Mouse (Mus musculus): Measurements from ENCODE around the gene Lgals3. TPM values are rescaled to one million over a fixed set of nuclear protein-coding genes. Genes with fewer than 3 reads are reported as not detected.

The Lgals3 gene
- total and polyA plus RNA-seq, 3 experiments, result 0.29 to 1.8 TPM; not detected in 1

DNA sequence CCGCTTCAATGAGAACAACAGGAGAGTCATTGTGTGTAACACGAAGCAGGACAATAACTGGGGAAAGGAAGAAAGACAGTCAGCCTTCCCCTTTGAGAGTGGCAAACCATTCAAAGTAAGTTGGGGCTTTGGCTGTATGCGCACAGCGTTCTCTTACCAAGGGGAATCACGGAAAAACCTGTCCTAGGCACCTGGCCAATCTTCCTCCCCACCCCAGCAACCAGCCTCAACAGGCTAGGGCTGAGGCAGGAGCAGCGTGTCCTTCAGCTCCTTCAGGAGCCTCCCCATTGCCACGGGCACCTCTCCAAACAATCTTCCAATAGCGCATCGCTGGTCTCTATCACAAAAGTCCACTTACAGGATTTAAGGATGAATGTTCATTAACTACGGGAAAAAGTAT lies 17.1 kb downstream of the Lgals3 start:
- DNase-seq (ENCODE audit: extremely low read depth), result no peak
- in situ Hi-C loops (cut with MboI; ENCODE audit: low pct_ligation_motif_present, low pct_unique_long_range_greater_than_20kb, low sequenced_read_pairs), result no loop called here
- Histone ChIP-seq H3K27ac (ENCODE audit: insufficient read depth, low read depth) (no peak overlapping the region), H3K79me2 (replicated peaks; ENCODE audit: control insufficient read depth, extremely low read depth, insufficient read depth, poor library complexity, severe bottlenecking) (no peaks in the 10 kb centered on the region), H3K9ac (ENCODE audit: insufficient read depth, low read depth) (no peak overlapping the region), H3K4me1 (ENCODE audit: control insufficient read depth in 1 of 2, insufficient read depth in 2 of 2) (no peaks in the 10 kb centered on the region), H3K9me3 (replicated peaks; ENCODE audit: low read length) (no peaks in the 10 kb centered on the region), H3K4me2 (ENCODE audit: insufficient read depth, low read depth, poor library complexity, severe bottlenecking) (no peak overlapping the region), H3K27me3 (replicated peaks) (no peaks in the 10 kb centered on the region), H3K36me3 (replicated peaks in 1 of 2; ENCODE audit: control insufficient read depth in 1 of 2, insufficient read depth in 1 of 2, low read length in 1 of 2) (peaks cover 27 to 43% of the 10 kb centered on the region in 2 experiments), H3K4me3 (replicated peaks in 1 of 3; ENCODE audit: low read depth in 2 of 3, low read length in 2 of 3, poor library complexity in 1 of 3) (no peak overlapping the region)
- dilution Hi-C loops (cut with MboI; ENCODE audit: extremely low pct_ligation_motif_present, extremely low pct_unique_long_range_greater_than_20kb, low sequenced_read_pairs), result no loop called here
- TF ChIP-seq GABPA (IDR thresholded peaks at IDR 0.05; ENCODE audit: insufficient replicate concordance, low read depth, low read length) (no peak), POLR2A (IDR thresholded peaks at IDR 0.05; ENCODE audit: low read depth, low read length) (no peak), CHD2 (IDR thresholded peaks at IDR 0.05; ENCODE audit: low read length) (no peak), ELF1 (IDR thresholded peaks at IDR 0.05; ENCODE audit: low read depth, low read length) (no peak), MAZ (IDR thresholded peaks at IDR 0.05; ENCODE audit: low read depth, low read length) (no peak), RCOR1 (conservative IDR thresholded peaks at IDR 0.05; ENCODE audit: low read depth, low read length) (no peak), RAD21 (IDR thresholded peaks at IDR 0.05; ENCODE audit: low read depth, low read length) (no peak), TCF12 (IDR thresholded peaks at IDR 0.05; ENCODE audit: low read depth, low read length) (no peak), UBTF (IDR thresholded peaks at IDR 0.05; ENCODE audit: low read depth, low read length) (no peak), PAX5 (IDR thresholded peaks at IDR 0.05; ENCODE audit: low read length) (no peak), TBP (conservative IDR thresholded peaks at IDR 0.05; ENCODE audit: low read depth, low read length) (no peak), E2F4 (IDR thresholded peaks at IDR 0.05; ENCODE audit: insufficient replicate concordance, low read depth, low read length) (no peak), ZKSCAN1 (IDR thresholded peaks at IDR 0.05; ENCODE audit: borderline replicate concordance, low read depth, low read length) (no peak), ZC3H11A (IDR thresholded peaks at IDR 0.05; ENCODE audit: low read depth, low read length) (no peak), ZNF384 (IDR thresholded peaks at IDR 0.05; ENCODE audit: low read depth, low read length) (no peak), HCFC1 (IDR thresholded peaks at IDR 0.05; ENCODE audit: low read depth, low read length) (no peak), MXI1 (IDR thresholded peaks at IDR 0.05; ENCODE audit: low read depth, low read length) (no peak)

GRCm38 (mm10) chr14:47386125-47386524 lies 18.6 kb downstream of the Lgals3 start:
- in situ Hi-C loops (cut with MboI; ENCODE audit: low pct_ligation_motif_present, low pct_unique_long_range_greater_than_20kb, low sequenced_read_pairs), result no loop called here
- Histone ChIP-seq H3K4me2 (ENCODE audit: insufficient read depth, low read depth, poor library complexity, severe bottlenecking) (no peak overlapping the region), H3K4me1 (ENCODE audit: control insufficient read depth in 1 of 2, insufficient read depth in 2 of 2) (no peaks in the 10 kb centered on the region), H3K9ac (ENCODE audit: insufficient read depth, low read depth) (no peak overlapping the region), H3K9me3 (replicated peaks; ENCODE audit: low read length) (no peaks in the 10 kb centered on the region), H3K27ac (ENCODE audit: insufficient read depth, low read depth) (no peak overlapping the region), H3K27me3 (replicated peaks) (no peaks in the 10 kb centered on the region), H3K4me3 (replicated peaks in 1 of 3; ENCODE audit: low read depth in 2 of 3, low read length in 2 of 3, poor library complexity in 1 of 3) (no peak overlapping the region), H3K79me2 (replicated peaks; ENCODE audit: control insufficient read depth, extremely low read depth, insufficient read depth, poor library complexity, severe bottlenecking) (no peaks in the 10 kb centered on the region), H3K36me3 (replicated peaks in 1 of 2; ENCODE audit: control insufficient read depth in 1 of 2, insufficient read depth in 1 of 2, low read length in 1 of 2) (peaks cover 38 to 56% of the 10 kb centered on the region in 2 experiments)
- dilution Hi-C loops (cut with MboI; ENCODE audit: extremely low pct_ligation_motif_present, extremely low pct_unique_long_range_greater_than_20kb, low sequenced_read_pairs), result no loop called here
- DNase-seq (ENCODE audit: extremely low read depth), result no peak
- TF ChIP-seq ETS1 (conservative IDR thresholded peaks at IDR 0.05; ENCODE audit: low read depth, low read length), result no peak
- TF ChIP-seq BHLHE40 (IDR thresholded peaks at IDR 0.05; ENCODE audit: low read depth, low read length), result no peak
- no peak for TF ChIP-seq KAT2A (IDR thresholded peaks at IDR 0.05; ENCODE audit: insufficient replicate concordance, low read length)
- no peak for TF ChIP-seq ZNF384 (IDR thresholded peaks at IDR 0.05; ENCODE audit: low read depth, low read length)
- no peak for TF ChIP-seq CHD2 (IDR thresholded peaks at IDR 0.05; ENCODE audit: low read length)
- TF ChIP-seq ELF1 (IDR thresholded peaks at IDR 0.05; ENCODE audit: low read depth, low read length), result no peak
- no peak for TF ChIP-seq EP300 (IDR thresholded peaks at IDR 0.05; ENCODE audit: low read length)
- TF ChIP-seq USF2 (conservative IDR thresholded peaks at IDR 0.05; ENCODE audit: low read depth, low read length), result no peak
- no peak for TF ChIP-seq E2F4 (IDR thresholded peaks at IDR 0.05; ENCODE audit: insufficient replicate concordance, low read depth, low read length)

All from CH12.LX (cell line).